40 mouse cellular contexts compared by ENCODE assay signal in genomic region chr11:76685604-76686003, GRCm38 (mm10). TPM values are rescaled to one million over a fixed set of nuclear protein-coding genes. Genes with fewer than 3 reads are reported as not detected.
"Had no signal": no experiment of that assay in that cellular context is flagged by ENCODE, and none has a peak within 500 bp of the region (broad histone marks: within the 10 kb centered on the region; RNA-seq: fewer than 3 reads in every experiment).

No protein-coding gene starts in this region.

- DNase-seq: heart, postnatal 10 days; heart, postnatal 14 days; heart, postnatal 36 days; heart, postnatal 4 days; kidney, adult 11 months; kidney, adult 18-20 months; kidney, adult 2 months; kidney, adult 8-10 months; kidney, adult 9 months; kidney, postnatal 10 days; kidney, postnatal 14 days; kidney, postnatal 25 days; kidney, postnatal 36 days; kidney, postnatal 4 days; layer of hippocampus, adult 9-11 months; layer of hippocampus, postnatal 36 days had no signal

- H3K4me2 ChIP-seq: heart, embryonic 11.5 days; heart, embryonic 12.5 days; heart, embryonic 13.5 days; heart, embryonic 15.5 days; hindbrain, embryonic 12.5 days; hindbrain, embryonic 13.5 days; hindbrain, embryonic 14.5 days; hindbrain, embryonic 15.5 days; intestine, embryonic 15.5 days; kidney, embryonic 15.5 days had no signal

- H3K4me3 ChIP-seq: heart, embryonic 12.5 days; heart, embryonic 13.5 days; heart, embryonic 15.5 days; hindbrain, embryonic 10.5 days; hindbrain, embryonic 12.5 days; hindbrain, embryonic 13.5 days; hindbrain, embryonic 15.5 days; intestine, embryonic 15.5 days; kidney, embryonic 15.5 days; layer of hippocampus, adult 2 months; left cerebral cortex, adult 2 months had no signal

- H3K27ac ChIP-seq: heart, embryonic 13.5 days; heart, embryonic 15.5 days; hindbrain, embryonic 10.5 days; hindbrain, embryonic 12.5 days; hindbrain, embryonic 13.5 days; hindbrain, embryonic 14.5 days; hindbrain, embryonic 15.5 days; hindbrain, postnatal 0 days; intestine, embryonic 15.5 days; kidney, embryonic 15.5 days; kidney, postnatal 0 days; layer of hippocampus, adult 2 months; left cerebral cortex, adult 2 months had no signal

- H3K4me1 ChIP-seq: heart, embryonic 12.5 days; heart, embryonic 13.5 days; heart, embryonic 15.5 days; hindbrain, embryonic 10.5 days; hindbrain, embryonic 12.5 days; hindbrain, embryonic 13.5 days; hindbrain, embryonic 15.5 days; intestine, embryonic 15.5 days; kidney, embryonic 15.5 days had no signal

- H3K27me3 ChIP-seq: heart, embryonic 15.5 days; hindbrain, embryonic 15.5 days; kidney, embryonic 15.5 days had no signal

- H3K36me3 ChIP-seq: heart, embryonic 12.5 days; heart, embryonic 13.5 days; heart, embryonic 15.5 days; hindbrain, embryonic 10.5 days; hindbrain, embryonic 12.5 days; hindbrain, embryonic 13.5 days; hindbrain, embryonic 15.5 days; intestine, embryonic 15.5 days; kidney, embryonic 15.5 days had no signal

- ATAC-seq: hindbrain, embryonic 16.5 days; hindbrain, postnatal 0 days; inflammation-experienced regulatory T-cells, adult 6 months; intestine, embryonic 15.5 days; intestine, embryonic 16.5 days; intestine, postnatal 0 days had no signal

RNA-seq across cellular contexts. Expression of gene Trarg1, which starts 6.0 kb away (rescaled TPM):
- polyA plus RNA-seq: heart, embryonic 12.5 days; hindbrain, embryonic 11.5 days had no signal

RNA-seq across cellular contexts. Expression of gene Bhlha9, which starts 13.3 kb away (rescaled TPM):
- polyA plus RNA-seq: heart, embryonic 14.5 days; heart, embryonic 16.5 days; heart, postnatal 0 days; inflammation-experienced regulatory T-cells, adult 6 months; intestine, postnatal 0 days; kidney, adult 2 months; kidney, embryonic 14.5 days had no signal
